Mouse (Mus musculus) MEL (cell line): ENCODE results near the gene Nemp1.

Experiments
- CHD1 ChIP-seq: IDR thresholded peaks from 2 replicates; pipeline ENCODE4 v1.6.1; 2012; ENCODE audit warnings: low read depth, mild to moderate bottlenecking, inconsistent platforms, low read length, improper control_type of control experiment
- POLR2AphosphoS5 ChIP-seq: IDR thresholded peaks from 2 replicates; pipeline ENCODE4 v1.6.1; 2012; ENCODE audit warnings: low read depth, borderline replicate concordance, mild to moderate bottlenecking, inconsistent platforms, low read length, moderate library complexity, mixed read lengths

GRCm38 (mm10) chr10:127661291-127661914 is 5.3 kb upstream of the Nemp1 start:
- no peak for TF ChIP-seq CHD1
- no peak for TF ChIP-seq POLR2AphosphoS5
